Mouse (Mus musculus): ENCODE data around the gene Hexb. TPM values are rescaled to one million over a fixed set of nuclear protein-coding genes. Genes with fewer than 3 reads are reported as not detected.
"Not testable (repeated sequence)": the region's sequence is repeated elsewhere in the genome, so short reads cannot be mapped to it uniquely, and the experiment has no call there.

Gene Hexb
- polyA plus RNA-seq, 1 experiment from 2014 or later, result 26.6 TPM

GRCm38 (mm10) chr13:97182821-97183220 is 15.3 kb downstream of the Hexb start:
- H3K9ac ChIP-seq (ENCODE audit: low read depth, low read length), result no peak overlapping the region
- ATAC-seq (ENCODE audit: low FRiP score), result no peak
- no peaks in the 10 kb centered on the region for H3K4me1 ChIP-seq (replicated peaks; ENCODE audit: control insufficient read depth, insufficient read depth, low read length)
- no peak overlapping the region for H3K4me2 ChIP-seq (replicated peaks; ENCODE audit: low read depth, low read length)
- no peaks in the 10 kb centered on the region for H3K9me3 ChIP-seq (ENCODE audit: control insufficient read depth, low read length)
- H3K27me3 ChIP-seq (ENCODE audit: control insufficient read depth, insufficient read depth, low read length), result no peaks in the 10 kb centered on the region
- H3K36me3 ChIP-seq (ENCODE audit: control insufficient read depth, insufficient read depth, low read length), result no peaks in the 10 kb centered on the region
- no peak overlapping the region for H3K4me3 ChIP-seq (ENCODE audit: low read depth, low read length)
- 78% methylated on average over 4 of the region's 4 CpGs for whole genome bisulfite sequencing
- no peak for DNase-seq (ENCODE audit: low spot score)
- H3K27ac ChIP-seq (ENCODE audit: low read depth, low read length), result no peak overlapping the region

DNA sequence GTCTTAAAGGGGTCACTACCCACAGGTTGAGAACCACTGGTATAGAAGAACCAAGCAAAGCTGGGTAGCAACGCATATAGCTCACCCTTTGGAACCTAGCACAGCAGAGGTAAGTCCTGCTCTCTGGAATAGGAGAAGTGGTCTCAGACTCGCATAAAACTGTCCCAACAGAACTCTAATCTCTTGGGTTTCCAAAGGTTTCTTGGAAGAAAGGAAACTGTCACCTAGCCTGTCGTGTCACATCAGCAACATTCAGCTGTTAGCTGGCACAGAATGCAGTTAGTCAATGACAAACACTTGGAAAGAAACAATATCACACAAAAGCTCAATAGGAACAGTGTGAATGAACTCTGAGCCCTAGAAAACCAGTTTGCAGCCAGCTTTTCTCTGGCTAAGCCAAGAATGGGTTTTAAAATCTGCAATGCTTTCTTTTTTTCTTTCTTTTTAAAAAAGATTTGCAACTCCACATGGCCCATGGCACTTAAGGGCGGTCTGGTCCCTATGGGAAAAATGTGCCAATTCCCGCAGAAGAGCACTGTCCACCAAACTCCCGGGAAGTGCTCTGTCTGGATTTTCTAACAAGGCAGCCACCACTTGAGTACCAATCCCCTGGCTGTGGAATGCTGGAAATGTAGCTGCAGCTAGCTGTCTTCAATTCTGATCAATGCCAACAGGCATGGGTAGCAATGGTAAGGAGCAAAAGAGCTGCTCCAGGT is 17.9 kb downstream of the Hexb start:
- 75% methylated on average over 6 of the region's 6 CpGs for WGBS
- no peaks in the 10 kb centered on the region for H3K27me3 ChIP-seq (ENCODE audit: control insufficient read depth, insufficient read depth, low read length)
- H3K4me1 ChIP-seq (replicated peaks; ENCODE audit: control insufficient read depth, insufficient read depth, low read length), result no peaks in the 10 kb centered on the region
- DNase-seq (ENCODE audit: low spot score), result no peak
- H3K9me3 ChIP-seq (ENCODE audit: control insufficient read depth, low read length), result no peaks in the 10 kb centered on the region
- H3K4me3 ChIP-seq (ENCODE audit: low read depth, low read length), result no peak overlapping the region
- H3K36me3 ChIP-seq (ENCODE audit: control insufficient read depth, insufficient read depth, low read length), result no peaks in the 10 kb centered on the region; the same call in 1 of the 2 replicates
- H3K9ac ChIP-seq (ENCODE audit: low read depth, low read length), result no peak overlapping the region
- no peak overlapping the region for H3K27ac ChIP-seq (ENCODE audit: low read depth, low read length)
- H3K4me2 ChIP-seq (replicated peaks; ENCODE audit: low read depth, low read length), result no peak overlapping the region
- ATAC-seq (ENCODE audit: low FRiP score), result no peak

DNA sequence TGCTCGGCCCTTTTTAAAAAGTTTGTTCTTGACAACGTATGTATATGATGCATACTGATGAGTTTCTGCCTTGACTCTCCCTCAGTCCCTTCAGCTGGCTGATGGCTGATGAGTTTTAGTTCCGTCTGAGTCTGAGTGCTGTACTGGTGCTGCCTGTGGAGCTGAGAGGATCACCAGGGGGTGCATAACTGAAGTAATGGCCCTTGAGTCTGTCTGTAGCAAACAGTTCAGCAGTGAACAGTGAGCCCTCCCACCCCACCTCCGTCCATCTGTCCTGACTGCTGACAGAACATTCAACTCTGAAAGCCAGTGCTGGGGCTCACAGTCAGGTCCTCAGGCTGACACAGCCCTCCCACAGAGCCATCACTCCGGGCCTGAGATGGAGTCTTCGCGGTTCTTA is 19.2 kb downstream of the Hexb start:
- Histone ChIP-seq H3K27me3 (ENCODE audit: control insufficient read depth, insufficient read depth, low read length) (no peaks in the 10 kb centered on the region), H3K36me3 (ENCODE audit: control insufficient read depth, insufficient read depth, low read length) (peaks cover 2% of the 10 kb centered on the region; the same call in 1 of the 2 replicates), H3K4me2 (replicated peaks; ENCODE audit: low read depth, low read length) (no peak overlapping the region), H3K9me3 (ENCODE audit: control insufficient read depth, low read length) (no peaks in the 10 kb centered on the region), H3K27ac (ENCODE audit: low read depth, low read length) (no peak overlapping the region), H3K9ac (ENCODE audit: low read depth, low read length) (no peak overlapping the region), H3K4me1 (replicated peaks; ENCODE audit: control insufficient read depth, insufficient read depth, low read length) (no peaks in the 10 kb centered on the region), H3K4me3 (ENCODE audit: low read depth, low read length) (no peak overlapping the region)
- DNase-seq (ENCODE audit: low spot score) (no peak), ATAC-seq (ENCODE audit: low FRiP score) (no peak)
- WGBS, result 59% methylated on average over 7 of the region's 7 CpGs

DNA sequence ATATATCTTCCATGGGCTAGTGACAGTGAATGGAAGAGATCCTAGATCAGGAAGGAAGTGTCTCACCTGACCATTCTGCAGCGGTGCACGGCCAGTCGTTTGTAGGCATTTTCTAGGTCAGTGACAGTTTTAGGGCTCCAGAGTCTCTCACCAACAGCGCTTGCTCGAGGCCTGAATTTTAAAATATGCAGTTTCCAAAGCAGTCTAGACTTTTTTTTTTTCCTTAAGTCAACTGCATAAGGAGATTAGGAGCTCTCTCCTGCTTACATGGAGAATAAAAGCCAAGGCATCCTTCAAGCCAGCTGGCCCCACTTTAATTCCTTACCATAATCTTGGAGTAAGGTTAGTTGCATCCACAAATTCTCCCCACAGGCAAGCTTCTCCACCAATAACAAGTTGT is 21.4 kb downstream of the Hexb start:
- no peaks in the 10 kb centered on the region for H3K4me1 ChIP-seq (replicated peaks; ENCODE audit: control insufficient read depth, insufficient read depth, low read length)
- no peak for ATAC-seq (ENCODE audit: low FRiP score)
- no peak overlapping the region for H3K4me3 ChIP-seq (ENCODE audit: low read depth, low read length)
- no peak overlapping the region for H3K27ac ChIP-seq (ENCODE audit: low read depth, low read length)
- WGBS, result 94% methylated on average over 5 of the region's 5 CpGs
- no peak for DNase-seq (ENCODE audit: low spot score)
- no peaks in the 10 kb centered on the region for H3K9me3 ChIP-seq (ENCODE audit: control insufficient read depth, low read length)
- no peak overlapping the region for H3K4me2 ChIP-seq (replicated peaks; ENCODE audit: low read depth, low read length)
- H3K27me3 ChIP-seq (ENCODE audit: control insufficient read depth, insufficient read depth, low read length), result no peaks in the 10 kb centered on the region
- H3K36me3 ChIP-seq (ENCODE audit: control insufficient read depth, insufficient read depth, low read length), result peaks cover 9% of the 10 kb centered on the region; the same call in 1 of the 2 replicates
- H3K9ac ChIP-seq (ENCODE audit: low read depth, low read length), result no peak overlapping the region

DNA sequence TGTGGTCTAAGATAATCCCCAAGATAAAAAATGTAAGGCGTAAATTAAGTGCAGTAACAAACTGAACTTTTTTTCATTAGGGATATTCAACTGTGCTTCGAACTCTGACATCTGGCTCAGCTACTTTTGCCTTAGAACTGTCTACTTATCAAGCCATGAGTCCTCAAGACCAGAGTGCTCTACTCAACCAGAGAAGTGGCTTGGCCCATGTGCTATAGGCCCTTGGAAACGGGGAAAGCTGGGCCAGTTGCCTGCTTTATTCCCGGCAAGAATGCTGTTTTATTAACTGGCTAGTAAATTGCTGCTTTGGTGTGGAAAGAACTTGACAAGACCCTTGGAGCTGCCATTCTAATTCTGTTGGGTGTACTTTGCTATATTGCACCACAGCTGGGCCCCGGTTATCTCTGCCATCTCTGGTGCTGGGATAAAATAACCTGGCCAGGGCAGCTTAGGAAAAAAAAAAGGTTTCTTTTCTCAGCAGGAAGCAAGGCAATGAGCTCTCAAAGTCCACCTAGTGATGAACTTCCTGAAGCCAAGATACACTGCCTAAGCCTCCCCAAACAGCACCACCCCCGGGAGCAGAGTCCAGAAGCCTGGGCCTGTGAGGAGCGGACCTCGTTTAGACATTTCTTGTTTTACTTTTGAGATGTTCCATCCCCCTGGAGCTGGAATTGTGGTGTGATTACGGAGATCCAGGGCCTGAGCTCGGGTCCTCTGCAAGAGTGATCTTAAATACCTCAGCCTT is 22.5 kb downstream of the Hexb start:
- DNase-seq (ENCODE audit: low spot score) (no peak), ATAC-seq (ENCODE audit: low FRiP score) (no peak)
- Histone ChIP-seq H3K4me3 (ENCODE audit: low read depth, low read length) (no peak overlapping the region), H3K9ac (ENCODE audit: low read depth, low read length) (no peak overlapping the region), H3K4me1 (replicated peaks; ENCODE audit: control insufficient read depth, insufficient read depth, low read length) (no peaks in the 10 kb centered on the region), H3K9me3 (ENCODE audit: control insufficient read depth, low read length) (no peaks in the 10 kb centered on the region), H3K27me3 (ENCODE audit: control insufficient read depth, insufficient read depth, low read length) (no peaks in the 10 kb centered on the region), H3K36me3 (ENCODE audit: control insufficient read depth, insufficient read depth, low read length) (peaks cover 9% of the 10 kb centered on the region; the same call in 1 of the 2 replicates), H3K27ac (ENCODE audit: low read depth, low read length) (no peak overlapping the region), H3K4me2 (replicated peaks; ENCODE audit: low read depth, low read length) (no peak overlapping the region)
- WGBS, result 93% methylated on average over 10 of the region's 10 CpGs

GRCm38 (mm10) chr13:97145834-97146233 is 52.3 kb downstream of the Hexb start:
- H3K27ac ChIP-seq (ENCODE audit: low read depth, low read length), result no peak overlapping the region
- peaks cover 7% of the 10 kb centered on the region; the same call in 1 of the 2 replicates for H3K36me3 ChIP-seq (ENCODE audit: control insufficient read depth, insufficient read depth, low read length)
- H3K27me3 ChIP-seq (ENCODE audit: control insufficient read depth, insufficient read depth, low read length), result no peaks in the 10 kb centered on the region
- no peak overlapping the region for H3K9ac ChIP-seq (ENCODE audit: low read depth, low read length)
- DNase-seq (ENCODE audit: low spot score), result peak; percentile 68
- ATAC-seq (ENCODE audit: low FRiP score), result no peak
- H3K9me3 ChIP-seq (ENCODE audit: control insufficient read depth, low read length), result no peaks in the 10 kb centered on the region
- WGBS, result 65% methylated on average over 4 of the region's 4 CpGs
- H3K4me1 ChIP-seq (replicated peaks; ENCODE audit: control insufficient read depth, insufficient read depth, low read length), result no peaks in the 10 kb centered on the region
- no peak overlapping the region for H3K4me2 ChIP-seq (replicated peaks; ENCODE audit: low read depth, low read length)
- no peak overlapping the region for H3K4me3 ChIP-seq (ENCODE audit: low read depth, low read length)

DNA sequence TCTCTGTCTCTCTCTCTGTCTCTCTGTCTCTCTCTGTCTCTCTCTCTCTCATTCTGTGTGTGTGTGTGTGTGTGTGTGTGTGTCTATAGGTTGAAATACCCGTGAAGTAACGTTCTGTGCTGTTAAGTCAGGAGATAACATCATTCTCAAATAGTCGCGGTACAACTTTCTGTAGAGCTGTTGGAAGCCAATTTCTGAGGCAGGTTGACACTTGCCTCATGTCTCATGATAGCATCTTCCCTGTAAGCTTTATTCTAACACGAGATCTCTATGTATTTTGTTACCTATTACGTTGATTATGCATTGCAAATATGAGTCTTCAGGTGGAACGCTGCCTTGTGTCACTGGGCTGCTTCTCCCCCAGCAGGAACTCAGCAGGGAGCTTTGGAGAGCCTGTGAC is 55.8 kb downstream of the Hexb start:
- Histone ChIP-seq H3K4me1 (replicated peaks; ENCODE audit: control insufficient read depth, insufficient read depth, low read length) (no peaks in the 10 kb centered on the region; the same call in 1 of the 2 replicates), H3K4me3 (ENCODE audit: low read depth, low read length) (no peak overlapping the region), H3K27me3 (ENCODE audit: control insufficient read depth, insufficient read depth, low read length) (no peaks in the 10 kb centered on the region), H3K36me3 (ENCODE audit: control insufficient read depth, insufficient read depth, low read length) (no peaks in the 10 kb centered on the region), H3K4me2 (replicated peaks; ENCODE audit: low read depth, low read length) (no peak overlapping the region), H3K9ac (ENCODE audit: low read depth, low read length) (no peak overlapping the region), H3K27ac (ENCODE audit: low read depth, low read length) (no peak overlapping the region), H3K9me3 (ENCODE audit: control insufficient read depth, low read length) (no peaks in the 10 kb centered on the region)
- DNase-seq (ENCODE audit: low spot score) (no peak), ATAC-seq (ENCODE audit: low FRiP score) (no peak)
- 85% methylated on average over 7 of the region's 7 CpGs for WGBS

DNA sequence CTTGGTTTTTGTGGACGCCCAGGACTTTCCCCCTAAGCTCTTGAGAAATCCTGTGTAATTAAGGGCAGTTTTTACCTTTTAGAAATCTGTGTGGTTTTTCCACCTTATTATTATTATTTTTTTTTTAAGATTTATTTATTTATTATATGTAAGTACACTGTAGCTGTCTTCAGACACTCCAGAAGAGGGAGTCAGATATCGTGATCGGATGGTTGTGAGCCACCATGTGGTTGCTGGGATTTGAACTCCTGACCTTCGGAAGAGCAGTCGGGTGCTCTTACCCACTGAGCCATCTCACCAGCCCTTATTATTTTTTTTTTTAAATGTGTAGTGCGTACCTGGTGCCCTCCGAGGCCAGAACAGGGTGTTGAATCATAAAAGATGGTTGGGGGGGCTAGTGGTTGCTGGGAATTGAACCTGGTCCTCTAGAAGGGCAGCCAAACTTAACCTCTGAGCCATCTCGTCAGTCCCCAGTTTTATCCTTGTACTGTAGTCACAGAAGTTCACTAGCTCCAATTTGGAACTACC is 59.7 kb downstream of the Hexb start:
- ATAC-seq (ENCODE audit: low FRiP score), result peak; percentile 4; the same call in 1 of the 2 replicates
- H3K9me3 ChIP-seq (ENCODE audit: control insufficient read depth, low read length); H3K27me3 ChIP-seq (ENCODE audit: control insufficient read depth, insufficient read depth, low read length); DNase-seq (ENCODE audit: low spot score); H3K36me3 ChIP-seq (ENCODE audit: control insufficient read depth, insufficient read depth, low read length); H3K4me1 ChIP-seq (replicated peaks; ENCODE audit: control insufficient read depth, insufficient read depth, low read length): not testable (repeated sequence)
- H3K4me3 ChIP-seq (ENCODE audit: low read depth, low read length), result peak overlapping the region; percentile 88
- WGBS, result 38% methylated on average over 8 of the region's 8 CpGs
- H3K4me2 ChIP-seq (replicated peaks; ENCODE audit: low read depth, low read length), result peak overlapping the region; percentile 52
- peak overlapping the region; percentile 92 for H3K9ac ChIP-seq (ENCODE audit: low read depth, low read length)
- peak overlapping the region; percentile 80; the same call in 1 of the 2 replicates for H3K27ac ChIP-seq (ENCODE audit: low read depth, low read length)

Measured in hindbrain, embryonic 11.5 days (tissue).